Mouse (Mus musculus) heart, adult 2 months (tissue): Measurements from ENCODE around the gene Lekr1. TPM values are rescaled to one million over a fixed set of nuclear protein-coding genes. Genes with fewer than 3 reads are reported as not detected.

Experiments
- DNase-seq, 2 experiments: peaks; one replicate each; pipeline ENCODE4 v3.0.0; 2021
- H3K27ac ChIP-seq: fragments of 200-600 bp; 2 replicates; pipeline ENCODE4 v1.8.1; 2022
- H3K27me3 ChIP-seq: fragments of 200-500 bp; 2 replicates; pipeline ENCODE4 v1.6.1; 2012; ENCODE audit warnings: mild to moderate bottlenecking, low read length, inconsistent platforms, mixed read lengths; ENCODE audit not compliant: control insufficient read depth, insufficient read depth
- H3K36me3 ChIP-seq: fragments of 200-500 bp; 2 replicates; pipeline ENCODE4 v1.6.1; 2012; ENCODE audit warnings: low read length, inconsistent platforms; ENCODE audit not compliant: control insufficient read depth, insufficient read depth
- H3K4me1 ChIP-seq: fragments of 200-500 bp; 2 replicates; pipeline ENCODE4 v1.6.1; 2011; ENCODE audit warnings: low read length; ENCODE audit not compliant: control insufficient read depth, insufficient read depth
- H3K4me3 ChIP-seq: fragments of 200-600 bp; 2 replicates; pipeline ENCODE4 v1.8.1; 2022
- H3K79me2 ChIP-seq: fragments of 200-500 bp; replicated peaks from 2 replicates; pipeline ENCODE4 v1.6.1; 2012; ENCODE audit warnings: mild to moderate bottlenecking, inconsistent platforms, low read length, moderate library complexity, mixed read lengths; ENCODE audit not compliant: control insufficient read depth, insufficient read depth
- H3K9ac ChIP-seq: fragments of 200-500 bp; 2 replicates; pipeline ENCODE4 v1.6.1; 2012; ENCODE audit warnings: low read depth, mild to moderate bottlenecking, control low read depth, inconsistent platforms, low read length, mixed read lengths
- CTCF ChIP-seq: fragments of 200-600 bp; IDR thresholded peaks from 2 replicates; pipeline ENCODE4 v1.8.1; 2022; ENCODE audit warnings: antibody characterized with exemption, mild to moderate bottlenecking, moderate library complexity
- EP300 ChIP-seq: fragments of 200-500 bp; IDR thresholded peaks from 2 replicates; pipeline ENCODE4 v1.6.1; 2011; ENCODE audit warnings: low read depth, low read length, control low read depth; ENCODE audit not compliant: insufficient read depth
- POLR2A ChIP-seq: fragments of 200-500 bp; IDR thresholded peaks from 2 replicates; pipeline ENCODE4 v1.6.1; 2011; ENCODE audit warnings: mild to moderate bottlenecking, low read depth, low read length, control low read depth; ENCODE audit not compliant: insufficient read depth
- WGBS: fragments of 180-500 bp; shearing (Covaris S2); methylation state at CpG from one replicate; pipeline ENCODE4 v1.1.7; 2018; 5-methylcytosine and 5-hydroxymethylcytosine counted together
- intact Hi-C: fragments of 180-260 bp; cut with DNase I; formaldehyde crosslinking; loops from one replicate; pipeline ENCODE4 v1.15.1; 2025
- polyA plus RNA-seq: library from polyadenylated mRNA; depleted of rRNA; stranded (reverse); fragments of >200 nt; gene quantifications from 2 replicates; pipeline ENCODE4 v1.2.3, GENCODE M21; 2012
- total RNA-seq, 2 experiments: library from RNA; stranded (reverse); gene quantifications; 2 replicates each; pipeline ENCODE4 v1.2.3; 2021

Lekr1 gene
- total and polyA plus RNA-seq, 3 experiments, result 0.84 to 2.2 (median 2.1) TPM

- no peak for DNase-seq
- no peak overlapping the region for H3K4me3 ChIP-seq
- no peak overlapping the region for H3K27ac ChIP-seq
- H3K79me2 ChIP-seq, result no peaks in the 10 kb centered on the region
- intact Hi-C loops, result no loop called here
- TF ChIP-seq CTCF (no peak), EP300 (no peak), POLR2A (no peak)
- no peaks in the 10 kb centered on the region for H3K27me3 ChIP-seq
- H3K4me1 ChIP-seq, result peaks cover 4% of the 10 kb centered on the region
- no peak overlapping the region for H3K9ac ChIP-seq
- 33% methylated on average over 8 of the region's 8 CpGs for WGBS
- peaks cover 6% of the 10 kb centered on the region; the same call in 1 of the 2 replicates for H3K36me3 ChIP-seq
Observed at GRCm38 (mm10) chr3:65844851-65845552, 179.0 kb downstream of the Lekr1 start.

DNA sequence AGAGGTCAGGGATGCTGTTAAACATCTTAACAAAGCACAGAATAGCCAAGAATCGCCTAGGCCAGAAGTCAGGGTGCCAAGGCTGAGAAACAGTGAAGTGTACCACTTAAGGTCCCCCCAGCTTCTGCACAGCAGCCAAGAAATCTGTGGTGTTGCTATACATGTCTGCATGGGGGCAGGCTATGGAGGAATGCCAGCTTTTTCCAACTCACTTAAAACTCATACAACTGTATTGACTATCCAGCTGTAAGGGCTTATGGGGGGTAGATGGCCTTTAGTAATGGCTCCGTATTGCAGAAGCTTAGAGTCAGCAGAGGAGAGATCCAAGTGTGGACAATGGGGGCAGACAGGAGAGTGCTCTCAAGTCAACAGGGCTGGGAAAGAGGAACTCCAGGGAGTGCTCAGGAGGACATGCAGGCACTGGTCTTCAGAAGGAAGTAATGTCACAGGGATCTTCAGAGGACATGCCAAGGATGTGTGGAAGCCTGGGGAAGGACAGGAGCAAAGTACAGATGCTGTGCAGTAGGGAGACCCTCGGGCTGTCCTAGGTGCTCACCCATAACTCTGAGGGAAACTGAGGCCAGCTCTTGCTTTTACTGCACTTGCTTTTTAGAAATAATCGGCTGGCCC, 181.2 kb downstream of the Lekr1 start:
- TF ChIP-seq POLR2A (no peak), EP300 (no peak), CTCF (no peak)
- Histone ChIP-seq H3K36me3 (peaks cover 6% of the 10 kb centered on the region; the same call in 1 of the 2 replicates), H3K79me2 (no peaks in the 10 kb centered on the region), H3K4me3 (no peak overlapping the region), H3K4me1 (peaks cover 4% of the 10 kb centered on the region), H3K27me3 (no peaks in the 10 kb centered on the region), H3K27ac (no peak overlapping the region), H3K9ac (no peak overlapping the region)
- WGBS, result 78% methylated on average over 4 of the region's 4 CpGs
- DNase-seq, result no peak
- intact Hi-C loops, result no loop called here

- TF ChIP-seq EP300 (no peak), POLR2A (no peak), CTCF (no peak)
- no peaks in the 10 kb centered on the region for H3K36me3 ChIP-seq
- no peak for DNase-seq
- intact Hi-C loops, result no loop called here
- H3K27me3 ChIP-seq, result no peaks in the 10 kb centered on the region
- 77% methylated on average over 5 of the region's 5 CpGs for WGBS
- H3K27ac ChIP-seq, result no peak overlapping the region
- peaks cover 3% of the 10 kb centered on the region for H3K4me1 ChIP-seq
- H3K79me2 ChIP-seq, result no peaks in the 10 kb centered on the region
- no peak overlapping the region for H3K4me3 ChIP-seq
- H3K9ac ChIP-seq, result no peak overlapping the region
Observed at GRCm38 (mm10) chr3:65853746-65854145, 187.7 kb downstream of the Lekr1 start.

DNA sequence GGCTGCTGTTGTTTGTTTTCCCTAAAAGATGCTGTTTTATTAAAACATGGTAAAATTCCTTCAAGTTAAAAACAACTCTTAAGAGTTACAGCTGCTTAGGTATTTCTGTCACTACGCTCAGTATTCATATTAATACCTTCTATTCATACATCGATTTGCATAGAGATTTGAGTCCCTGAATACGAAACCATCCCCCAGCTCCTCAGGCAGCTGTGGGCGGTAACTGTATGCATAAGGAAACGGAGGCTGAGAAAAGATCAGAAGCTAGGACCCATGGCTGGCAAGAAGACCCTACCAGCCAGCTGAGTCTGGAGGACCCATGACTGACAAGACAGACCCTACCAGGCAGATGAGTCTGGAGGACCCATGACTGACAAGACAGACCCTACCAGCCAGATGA, 189.5 kb downstream of the Lekr1 start:
- H3K36me3 ChIP-seq, result no peaks in the 10 kb centered on the region
- no peak for DNase-seq
- 95% methylated on average over 5 of the region's 5 CpGs for WGBS
- no peak overlapping the region for H3K27ac ChIP-seq
- H3K4me1 ChIP-seq, result peaks cover 6% of the 10 kb centered on the region
- intact Hi-C loops, result no loop called here
- no peak overlapping the region for H3K9ac ChIP-seq
- no peaks in the 10 kb centered on the region for H3K79me2 ChIP-seq
- H3K27me3 ChIP-seq, result no peaks in the 10 kb centered on the region
- no peak overlapping the region for H3K4me3 ChIP-seq
- TF ChIP-seq CTCF, result no peak
- no peak for TF ChIP-seq EP300
- TF ChIP-seq POLR2A, result no peak

DNA sequence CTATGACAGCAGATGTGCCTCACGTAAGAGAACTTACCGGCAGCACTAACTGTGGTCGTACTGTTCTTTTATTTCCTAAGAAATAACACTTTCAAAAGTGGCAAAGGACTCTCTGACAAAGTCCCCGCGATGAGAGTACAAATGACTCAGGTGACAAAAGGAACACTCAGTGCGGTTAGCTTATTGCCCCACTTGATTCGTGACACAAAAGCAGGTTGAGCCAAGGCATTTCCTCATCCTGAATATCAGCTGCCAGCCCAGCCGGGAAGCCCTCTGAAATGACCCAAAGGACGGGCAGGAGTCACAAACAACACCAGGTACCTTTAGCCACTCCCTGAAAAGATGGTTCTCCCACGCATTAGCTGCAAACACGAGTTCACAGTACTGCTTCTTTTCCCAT, 192.1 kb downstream of the Lekr1 start:
- DNase-seq, result no peak
- no peaks in the 10 kb centered on the region for H3K27me3 ChIP-seq
- no peaks in the 10 kb centered on the region for H3K36me3 ChIP-seq
- no peak overlapping the region for H3K4me3 ChIP-seq
- peaks cover 9% of the 10 kb centered on the region for H3K4me1 ChIP-seq
- TF ChIP-seq EP300, result no peak
- no peak for TF ChIP-seq POLR2A
- no peak for TF ChIP-seq CTCF
- WGBS, result 45% methylated on average over 11 of the region's 11 CpGs
- H3K9ac ChIP-seq, result no peak overlapping the region
- H3K79me2 ChIP-seq, result no peaks in the 10 kb centered on the region
- intact Hi-C loops, result no loop called here
- H3K27ac ChIP-seq, result no peak overlapping the region

GRCm38 (mm10) chr3:65858741-65859348, 192.8 kb downstream of the Lekr1 start:
- Histone ChIP-seq H3K9ac (no peak overlapping the region), H3K27me3 (no peaks in the 10 kb centered on the region), H3K4me3 (no peak overlapping the region), H3K4me1 (peaks cover 10% of the 10 kb centered on the region), H3K27ac (no peak overlapping the region; the same call in 1 of the 2 replicates), H3K36me3 (no peaks in the 10 kb centered on the region), H3K79me2 (no peaks in the 10 kb centered on the region)
- no peak for DNase-seq
- TF ChIP-seq CTCF, result no peak
- TF ChIP-seq EP300, result no peak
- no peak for TF ChIP-seq POLR2A
- WGBS, result 21% methylated on average over 13 of the region's 13 CpGs
- intact Hi-C loops, result no loop called here
